Mouse (Mus musculus) kidney, adult 9 months (tissue): ENCODE results near the gene Samd10.

Experiments
- DNase-seq: peaks from one replicate; pipeline ENCODE4 v3.0.0; 2022

The Samd10 gene

DNA sequence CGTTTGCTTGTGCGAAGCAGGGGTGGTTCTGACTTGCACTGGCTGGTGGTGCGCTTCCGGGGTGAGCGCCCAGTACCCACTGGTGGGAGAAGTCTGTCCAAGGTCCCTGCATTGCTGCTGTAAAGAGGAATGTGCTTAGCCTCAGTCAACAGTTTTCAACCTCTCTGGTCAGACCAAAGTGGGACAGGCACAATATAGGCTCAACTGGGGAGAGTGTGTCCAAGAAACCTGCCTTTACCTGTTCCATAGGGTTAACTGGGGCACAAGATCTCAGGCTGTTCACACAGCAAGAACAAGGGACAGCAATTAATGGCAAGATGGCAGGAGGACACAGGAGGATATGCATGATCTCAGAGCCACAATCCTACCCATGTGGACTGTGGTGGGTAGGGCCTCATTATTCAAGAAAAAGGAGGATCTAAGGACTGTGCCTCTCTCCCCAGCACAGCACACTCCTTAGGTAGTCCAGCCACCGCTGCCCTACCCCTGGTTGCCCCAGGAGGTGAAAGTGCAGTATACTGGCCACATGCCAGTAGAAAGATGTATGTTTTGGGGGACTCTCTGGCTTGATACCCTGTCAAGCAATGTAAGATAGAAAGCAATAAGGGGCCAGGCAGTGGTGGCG is 24.0 kb downstream of the Samd10 start:
- no peak for DNase-seq

DNA sequence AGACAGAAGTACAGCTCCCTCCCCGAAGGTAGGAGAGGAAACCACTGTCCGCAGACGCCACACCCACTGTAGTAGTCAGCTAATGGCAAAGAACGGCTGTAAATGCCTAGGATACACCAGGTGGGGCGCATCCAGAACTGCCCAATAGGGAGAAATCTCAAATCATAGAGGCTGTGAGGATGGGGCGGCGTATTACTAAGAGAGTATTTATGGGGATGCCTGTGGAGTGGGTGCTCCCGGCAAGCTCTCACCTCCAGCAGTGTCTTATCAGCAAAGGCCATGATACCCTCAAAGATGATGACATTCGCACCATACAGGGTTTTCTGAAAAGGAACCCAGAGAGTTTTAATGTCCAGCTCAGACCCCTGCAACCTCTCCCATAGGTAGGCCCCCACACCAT is 25.1 kb downstream of the Samd10 start:
- no peak for DNase-seq

DNA sequence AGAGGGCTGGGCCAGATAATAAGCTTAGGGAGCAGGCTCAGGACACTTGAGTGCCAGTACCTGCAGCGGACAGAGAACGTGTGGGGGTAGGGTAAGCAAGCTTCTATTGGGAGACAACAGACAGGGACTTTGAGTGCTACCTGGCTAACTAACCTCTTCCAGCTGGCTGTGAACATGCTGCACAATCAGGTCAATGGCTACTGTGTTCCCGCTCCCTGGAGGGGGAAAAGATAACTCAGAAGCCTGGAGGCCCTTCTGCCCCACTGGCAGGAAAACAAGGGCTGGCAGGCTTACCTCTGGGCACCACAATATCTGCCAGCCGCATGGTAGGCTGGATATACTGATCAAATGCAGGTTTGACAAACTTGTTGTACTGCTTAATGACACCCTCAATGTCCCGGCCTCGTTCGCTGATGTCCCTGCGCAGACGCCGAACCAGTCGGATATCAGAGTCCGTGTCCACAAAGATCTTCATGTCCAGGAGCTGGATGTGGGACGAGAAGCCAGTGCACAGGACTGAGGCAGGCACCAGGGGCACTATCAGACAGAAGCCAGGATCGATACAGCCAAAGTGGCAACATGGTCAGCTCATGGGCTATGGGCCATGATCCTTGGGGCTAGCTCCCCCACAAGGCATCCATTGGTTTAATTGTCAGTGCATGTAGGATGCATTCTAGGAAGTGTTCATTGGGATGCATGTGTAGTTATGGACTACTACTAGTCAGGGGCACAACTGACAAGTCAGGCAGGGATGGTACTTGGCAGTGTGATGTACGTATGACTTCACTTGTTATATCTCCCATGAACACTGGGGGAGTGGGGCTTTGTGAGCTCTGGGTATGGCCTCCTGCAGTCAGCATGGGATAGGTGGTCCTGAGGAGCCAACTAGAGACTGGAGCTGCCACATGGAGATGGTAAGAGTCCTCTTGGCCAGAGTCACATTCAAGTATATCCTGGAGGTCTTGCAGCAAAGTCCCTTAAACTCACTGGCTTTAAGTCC is 25.8 kb downstream of the Samd10 start:
- DNase-seq, result no peak

DNA sequence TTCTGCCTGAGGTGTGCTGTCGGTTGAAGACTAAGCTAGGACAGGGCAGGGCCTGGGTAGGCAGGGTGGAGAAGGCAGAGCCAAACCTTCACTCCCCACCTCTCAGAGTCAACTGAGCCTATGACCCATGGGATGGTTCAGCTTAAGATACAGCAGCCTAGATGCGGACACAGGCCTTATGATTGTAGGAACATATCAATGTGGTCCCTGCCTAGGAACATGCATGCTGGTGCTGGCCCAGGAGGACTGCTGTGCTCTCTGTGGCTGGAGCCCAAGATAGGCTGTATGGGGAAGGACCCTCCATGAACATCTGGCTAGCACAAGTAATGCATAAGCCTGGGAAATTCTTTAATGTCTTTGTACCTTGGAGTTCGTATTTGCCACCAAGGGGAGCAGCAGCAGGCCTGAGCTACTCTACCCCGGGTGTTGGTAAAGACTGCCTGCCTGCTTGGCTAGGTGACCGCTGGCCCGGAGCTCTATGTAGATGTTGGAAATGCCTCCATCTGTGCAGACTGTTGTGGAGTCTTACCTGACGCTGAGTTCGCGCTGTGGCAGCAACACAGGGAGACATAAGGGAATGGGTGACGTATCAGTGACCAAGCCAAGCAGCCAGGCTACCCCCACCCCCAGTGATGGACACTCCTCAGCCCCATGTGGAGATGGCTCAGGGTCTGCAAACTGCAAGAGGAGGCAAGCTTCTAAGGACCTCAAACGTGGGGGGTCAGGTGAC is 26.9 kb downstream of the Samd10 start:
- no peak for DNase-seq

DNA sequence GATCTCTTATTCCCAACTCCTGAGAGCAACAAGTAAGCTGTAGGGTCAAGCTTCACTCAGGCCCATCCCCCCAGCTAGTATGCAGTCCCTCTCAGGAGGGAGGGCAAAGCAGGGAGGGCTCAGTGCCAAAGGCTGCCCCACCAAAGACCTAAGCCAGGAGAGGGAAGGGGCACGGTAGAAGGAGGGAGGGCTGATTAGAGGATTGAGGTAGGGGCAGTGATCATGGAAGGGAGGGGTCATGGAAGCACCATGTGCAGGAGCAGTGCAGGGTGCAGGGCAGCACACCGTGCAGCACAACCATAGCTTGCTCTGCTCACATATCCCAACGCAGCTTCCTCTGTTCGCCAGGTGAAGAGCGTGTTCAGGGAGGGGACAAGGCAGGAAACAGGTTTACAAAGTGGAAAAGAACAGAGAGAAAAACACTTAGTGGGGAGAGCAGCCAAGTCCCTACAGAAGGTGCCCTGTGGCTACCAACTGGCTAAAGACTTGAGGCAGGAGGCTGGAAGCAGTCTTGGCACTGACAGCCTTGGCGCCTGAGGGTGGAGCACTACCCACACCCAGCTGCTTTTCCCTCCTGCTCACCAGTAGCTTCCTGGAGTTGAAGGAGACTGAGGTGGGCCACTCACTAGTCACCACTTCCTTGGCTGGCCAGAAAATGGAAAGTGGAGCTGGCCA is 28.0 kb downstream of the Samd10 start:
- DNase-seq, result no peak

DNA sequence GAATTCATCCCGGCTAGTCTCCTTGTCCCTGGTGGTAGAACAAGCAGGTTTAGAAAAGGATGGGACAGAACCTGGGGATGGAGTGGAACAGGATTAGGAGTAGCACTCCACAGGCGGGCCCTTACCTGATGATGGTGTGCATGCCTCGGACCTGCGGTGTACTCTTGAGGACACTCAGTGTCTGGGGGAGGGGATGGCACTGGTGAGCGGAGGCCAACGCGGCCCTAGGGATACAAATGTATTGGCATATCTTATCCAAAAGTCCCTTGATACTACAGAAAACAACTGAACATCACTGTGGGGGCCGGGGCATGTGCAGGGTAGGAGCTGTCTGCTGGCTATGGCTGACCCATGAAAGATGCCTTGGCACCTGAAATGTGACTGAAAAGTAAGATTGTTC is 28.6 kb downstream of the Samd10 start:
- DNase-seq, result no peak

DNA sequence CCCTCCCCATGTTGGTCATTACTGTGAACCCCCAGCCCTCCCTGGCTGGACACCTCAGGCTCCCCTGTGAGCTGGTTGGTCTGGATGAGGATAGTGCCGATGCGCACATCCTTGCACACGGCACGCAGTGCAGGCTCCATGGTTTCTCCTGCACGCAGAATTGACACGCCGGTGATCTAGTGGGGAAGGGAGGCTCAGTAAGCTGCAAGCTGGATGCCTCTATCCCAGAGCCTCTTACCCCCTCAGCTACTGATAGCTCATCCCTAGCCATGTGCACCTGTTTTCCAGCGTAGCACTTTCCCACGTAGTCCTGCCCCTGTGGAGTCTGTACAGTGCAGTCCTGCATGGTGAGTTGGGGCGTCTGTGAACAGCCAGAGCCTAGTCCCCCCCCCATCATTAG is 29.2 kb downstream of the Samd10 start:
- DNase-seq, result no peak

DNA sequence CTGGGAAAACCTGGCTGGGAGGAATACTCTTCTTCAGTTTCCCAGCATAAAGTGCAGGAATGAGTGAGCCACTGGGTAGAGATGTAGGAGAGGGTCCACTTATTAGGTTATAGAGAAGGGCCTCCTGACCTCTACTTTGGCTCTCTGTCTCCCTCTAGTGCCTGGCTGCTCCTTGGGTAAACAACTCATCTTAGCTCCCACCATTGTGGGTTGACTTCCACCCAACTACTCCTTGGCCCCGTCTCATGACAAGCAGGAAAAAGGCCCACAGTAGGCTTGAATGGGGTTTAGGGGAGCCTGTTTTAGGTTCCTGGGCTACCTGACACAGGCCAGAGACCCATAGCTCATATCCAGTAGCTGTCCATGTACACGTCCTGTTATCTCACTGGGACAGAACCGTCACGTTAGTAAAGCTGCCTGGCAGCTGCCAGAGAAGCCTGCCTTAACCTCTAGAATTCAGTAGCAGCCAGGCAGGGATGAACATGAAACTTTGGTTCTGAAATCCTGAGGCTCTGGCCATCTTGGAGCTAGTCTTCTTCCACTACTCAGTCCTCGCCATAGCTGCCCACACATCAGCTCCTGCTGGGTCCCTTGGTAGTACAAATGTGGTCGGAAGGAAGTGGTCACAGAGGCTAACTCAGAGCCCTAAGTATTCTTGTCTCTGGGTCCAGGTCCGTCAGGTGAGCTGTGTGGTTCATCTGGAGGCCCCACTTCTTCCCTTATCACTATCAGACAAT is 30.6 kb downstream of the Samd10 start:
- DNase-seq, result peak; percentile 64

DNA sequence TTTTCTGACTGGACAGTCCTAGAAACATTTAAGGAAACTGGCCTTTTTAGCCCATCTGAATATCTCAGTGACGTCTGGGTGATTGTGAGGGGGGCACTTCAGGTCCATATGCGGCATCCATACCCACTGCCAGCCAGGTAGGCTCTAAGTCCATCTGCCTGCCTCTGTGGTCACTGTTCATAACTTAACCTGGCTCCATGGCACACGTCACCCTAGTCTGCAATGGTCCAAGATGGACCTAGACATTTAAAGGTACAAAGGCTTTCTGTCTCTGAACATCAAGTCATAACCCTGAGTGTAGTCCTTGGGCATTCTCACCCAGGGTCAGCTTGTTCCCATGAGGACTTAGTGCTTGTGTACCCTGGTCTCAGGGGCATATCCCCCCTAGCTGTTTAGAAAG is 31.7 kb downstream of the Samd10 start:
- DNase-seq, result no peak

DNA sequence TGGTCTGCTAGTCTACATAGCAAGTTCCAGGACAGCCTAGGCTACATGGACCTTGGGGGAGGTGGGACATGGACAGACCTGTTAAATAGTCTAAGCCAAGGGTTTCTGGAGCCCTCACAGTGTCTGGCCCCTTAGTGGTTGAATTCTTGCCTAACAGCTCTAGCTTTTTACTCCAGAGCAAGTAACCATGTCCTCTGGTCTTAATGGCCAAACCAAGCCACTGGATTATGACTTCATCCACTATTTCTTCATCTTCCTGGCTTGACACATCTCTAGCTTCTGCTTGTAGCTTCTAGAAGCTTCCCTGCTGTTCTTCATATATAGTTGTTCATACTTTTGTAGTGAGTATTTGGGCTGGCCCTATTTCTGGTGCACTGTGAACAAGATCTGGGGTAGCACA is 45.2 kb downstream of the Samd10 start:
- DNase-seq, result no peak

DNA sequence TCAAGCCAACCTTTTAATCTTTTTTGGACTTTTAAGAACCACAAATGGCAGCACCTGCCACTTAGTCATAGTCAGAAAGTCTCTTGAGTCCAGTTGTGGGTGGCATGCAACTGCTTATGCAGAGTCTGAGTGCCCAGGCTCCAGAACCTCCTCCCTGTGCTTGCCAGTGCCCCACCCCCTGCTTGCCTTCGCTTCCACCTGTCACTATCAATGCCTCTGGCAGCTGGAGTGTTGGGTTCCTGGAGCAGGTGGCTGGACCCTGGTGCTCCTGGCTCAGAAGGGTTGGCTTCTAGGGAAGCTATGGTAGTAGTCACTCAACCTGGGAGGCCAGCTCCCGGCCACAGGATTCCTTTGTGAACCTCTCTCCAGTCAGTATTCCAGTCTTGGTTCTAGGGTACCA is 48.8 kb downstream of the Samd10 start:
- no peak for DNase-seq

DNA sequence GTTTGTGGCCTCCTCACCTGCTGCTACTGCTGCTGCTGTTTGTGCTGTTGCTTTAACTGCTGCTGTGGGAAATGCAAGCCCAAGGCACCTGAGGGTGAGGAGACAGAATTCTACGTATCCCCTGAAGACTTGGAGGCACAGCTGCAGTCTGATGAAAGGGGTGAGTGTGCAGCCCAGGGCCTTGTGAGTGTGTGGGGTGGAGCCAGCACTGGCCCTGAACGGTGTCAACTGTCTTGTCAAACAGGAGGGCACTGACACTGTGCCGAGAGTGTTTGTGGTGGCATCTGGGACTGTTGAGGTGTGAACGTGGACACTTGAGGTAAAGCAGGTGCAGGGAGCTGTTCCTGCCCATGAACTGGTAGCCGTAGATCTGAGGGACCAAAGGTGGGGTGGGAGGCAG is 50.3 kb downstream of the Samd10 start:
- no peak for DNase-seq

DNA sequence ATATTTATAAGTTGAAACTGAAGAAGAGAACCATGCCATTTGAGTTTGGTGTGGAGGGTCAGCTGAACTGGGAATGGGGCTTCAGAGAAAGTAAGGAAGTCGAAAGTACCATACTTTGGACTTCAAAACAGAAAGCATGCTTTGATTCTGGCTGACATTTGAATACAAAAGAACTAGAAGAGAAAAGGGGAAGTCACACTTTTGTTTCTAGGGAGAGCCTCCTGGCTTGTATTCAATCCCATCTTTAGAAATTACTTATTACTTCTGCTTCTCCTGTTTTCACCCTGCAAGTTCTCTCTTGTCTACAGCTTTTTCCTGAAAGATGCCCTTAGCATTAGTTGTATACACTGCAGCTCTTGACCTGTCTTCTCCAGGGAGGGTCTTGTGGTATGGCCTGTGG is 50.8 kb downstream of the Samd10 start:
- DNase-seq, result no peak

DNA sequence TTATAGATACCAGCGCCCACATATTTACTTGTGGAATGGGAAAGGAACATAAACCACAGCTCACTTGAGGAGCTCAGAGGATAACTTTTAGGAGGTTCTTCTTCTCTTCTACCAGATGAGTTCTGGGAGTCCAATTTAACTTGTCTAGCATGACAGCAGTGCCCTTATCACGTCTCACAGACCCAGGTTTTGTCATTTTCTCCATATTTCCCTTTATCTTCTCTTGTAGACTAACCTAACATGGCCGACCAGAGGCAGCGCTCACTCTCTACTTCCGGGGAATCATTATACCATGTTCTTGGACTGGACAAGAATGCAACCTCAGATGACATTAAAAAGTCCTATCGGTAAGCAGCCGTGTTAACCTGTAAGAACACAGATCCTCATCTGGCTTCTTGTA is 52.9 kb downstream of the Samd10 start:
- no peak for DNase-seq
